Mouse (Mus musculus) MEL (cell line): ENCODE measurements around the gene Dpm1. TPM values are rescaled to one million over a fixed set of nuclear protein-coding genes. Genes with fewer than 3 reads are reported as not detected.

Source experiments
- polyA plus RNA-seq, 2 experiments: library from polyadenylated mRNA; stranded (reverse) in 1 of 2; unstranded in 1 of 2; fragments of >175 nt in 1 of 2; fragments of >200 nt in 1 of 2; gene quantifications; 2 replicates each; pipeline versions ENCODE4 v1.2.1 to v1.2.4; 2012; ENCODE audit warnings: low replicate concordance in 2 of 2, low read depth in 1 of 2; ENCODE audit not compliant: insufficient read length in 2 of 2, insufficient read depth in 1 of 2, missing spikeins in 1 of 2
- total RNA-seq: library from RNA; depleted of rRNA; stranded (reverse); fragments of 300-350 nt; gene quantifications from 2 replicates; pipeline ENCODE4 v1.2.3, GENCODE M21; 2012; rRNA removed

The Dpm1 gene
- total and polyA plus RNA-seq, 3 experiments: 49.0 to 564 (median 63.5) TPM

Other genes starting within 250 kb of the Dpm1 start
- not detected in 2 replicates for gene Ripor3, start 220.0 kb downstream of the Dpm1 start, total RNA-seq
- gene Ripor3, start 220.0 kb downstream of the Dpm1 start, polyA plus RNA-seq: not detected
- gene Pard6b, start 149.6 kb downstream of the Dpm1 start, total RNA-seq: 3.8 and 3.9 TPM in 2 replicates
- gene Pard6b, start 149.6 kb downstream of the Dpm1 start, polyA plus RNA-seq: 1 to 10 TPM in 1 of 2 experiments, not detected in 1; 7.6 TPM
- gene Adnp, start 23.5 kb downstream of the Dpm1 start, total RNA-seq: 2.3 and 2.8 TPM in 2 replicates
- gene Adnp, start 23.5 kb downstream of the Dpm1 start, polyA plus RNA-seq: 10 to 100 TPM; 11.9 to 29.4 TPM
- gene Gm20716, start 227 bp downstream of the Dpm1 start, total RNA-seq: 24.4 and 29.4 TPM in 2 replicates
- 10 to 100 TPM in 1 of 2 experiments, not detected in 1; 24.4 TPM for gene Gm20716, start 227 bp downstream of the Dpm1 start, polyA plus RNA-seq
- gene Mocs3, start within 50 bp of the Dpm1 start, total RNA-seq: 4.2 and 5.1 TPM in 2 replicates
- gene Mocs3, start within 50 bp of the Dpm1 start, polyA plus RNA-seq: 1 to 10 TPM in 1 of 2 experiments, not detected in 1; 2.9 TPM
- not detected in 2 replicates for gene Kcng1, start 51.1 kb upstream of the Dpm1 start, total RNA-seq
- gene Kcng1, start 51.1 kb upstream of the Dpm1 start, polyA plus RNA-seq: not detected